Mouse (Mus musculus): ENCODE measurements at regions not wholly inside any gene's neighbourhood (a gene's known extent, or its start where the extent isn't known, plus 50 kb on each side); places are given as distances from the start of the nearest gene placed in this dataset.
A peak's percentile ranks its signal among the peaks of the same experiment; 100 is the strongest.
"Not testable (repeated sequence)": the region's sequence is repeated elsewhere in the genome, so short reads cannot be mapped to it uniquely, and the experiment has no call there.

DNA sequence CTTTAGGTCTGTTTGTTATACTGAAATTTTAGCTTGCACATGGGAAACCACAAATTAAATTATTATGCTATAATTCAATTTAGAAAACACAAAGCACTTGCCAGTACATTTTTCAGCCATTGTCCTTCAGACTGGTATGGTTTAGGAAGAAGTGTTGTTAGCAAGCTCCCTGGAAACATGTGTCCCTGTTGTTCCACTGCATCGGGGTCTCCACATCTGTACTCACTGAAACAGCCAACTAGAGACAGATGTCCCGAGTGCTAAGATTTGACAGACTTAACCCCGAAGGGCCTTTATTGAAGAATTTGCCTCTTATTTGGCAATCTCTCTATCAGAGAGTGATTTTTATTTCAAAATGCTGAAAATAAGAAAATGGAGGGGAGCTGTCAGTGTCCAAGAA is 362.6 kb downstream of the Rfpl4b start:
- DNase-seq (ENCODE audit: extremely low spot score, low read depth, low spot score) = peak; percentile 49

DNA sequence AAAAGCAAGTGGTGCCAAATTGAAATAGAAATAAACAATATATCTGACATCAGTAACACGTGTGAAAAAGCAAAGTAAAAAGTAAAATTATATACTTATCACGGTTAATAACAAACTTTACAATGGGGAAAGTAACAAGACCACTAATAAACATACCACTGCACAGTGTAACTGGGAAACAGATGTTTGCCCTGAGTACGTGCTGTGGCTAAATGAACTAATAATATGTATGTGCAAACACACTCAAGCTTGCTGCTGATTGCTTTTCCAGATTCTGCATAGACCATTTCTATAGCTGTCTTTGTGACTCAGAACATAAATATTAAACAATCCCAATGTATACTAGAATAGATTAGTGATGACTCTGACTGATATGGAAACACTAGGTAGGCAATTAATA is 363.2 kb downstream of the Rfpl4b start:
- no peak for DNase-seq (ENCODE audit: extremely low spot score, low read depth, low spot score)

DNA sequence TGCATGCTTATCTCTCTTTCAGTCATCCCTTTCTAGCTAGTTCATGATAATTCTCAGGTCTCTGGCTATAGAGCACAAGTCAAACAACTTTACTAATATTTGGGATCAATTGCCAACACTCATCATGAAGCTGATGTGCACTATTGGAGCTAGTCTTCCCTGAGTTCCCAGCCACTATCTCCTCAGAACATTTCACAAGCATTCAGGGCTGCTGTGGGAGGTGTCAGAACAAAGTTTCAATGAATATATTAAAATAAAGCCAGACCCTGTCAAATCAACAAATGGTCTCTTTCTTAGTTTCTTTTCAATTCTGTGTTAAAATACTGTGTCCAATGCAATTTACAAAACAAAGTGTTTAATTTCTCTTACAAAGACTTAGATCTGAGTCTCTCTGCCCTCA is 364.8 kb downstream of the Rfpl4b start:
- no peak for DNase-seq (ENCODE audit: extremely low spot score, low read depth, low spot score)

DNA sequence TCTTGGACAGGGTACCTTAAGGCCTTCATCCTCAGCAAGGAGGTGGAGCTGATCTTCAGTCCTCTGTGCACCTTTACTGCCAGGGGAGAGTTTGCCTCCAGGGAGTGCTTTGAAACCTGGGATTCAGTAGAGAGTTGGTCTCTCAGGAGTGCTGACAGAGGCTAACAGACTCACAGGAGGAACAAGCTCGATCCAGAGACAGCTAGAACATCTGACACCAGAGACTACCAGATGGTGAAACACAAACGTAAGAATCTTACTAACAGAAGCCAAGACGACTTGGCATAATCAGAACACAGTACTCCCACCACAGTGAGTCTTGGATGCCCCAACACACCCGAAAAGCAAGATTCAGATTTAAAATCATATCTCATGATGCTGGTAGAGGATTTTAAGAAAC is 372.3 kb downstream of the Rfpl4b start:
- no peak for DNase-seq (ENCODE audit: extremely low spot score, low read depth, low spot score)

DNA sequence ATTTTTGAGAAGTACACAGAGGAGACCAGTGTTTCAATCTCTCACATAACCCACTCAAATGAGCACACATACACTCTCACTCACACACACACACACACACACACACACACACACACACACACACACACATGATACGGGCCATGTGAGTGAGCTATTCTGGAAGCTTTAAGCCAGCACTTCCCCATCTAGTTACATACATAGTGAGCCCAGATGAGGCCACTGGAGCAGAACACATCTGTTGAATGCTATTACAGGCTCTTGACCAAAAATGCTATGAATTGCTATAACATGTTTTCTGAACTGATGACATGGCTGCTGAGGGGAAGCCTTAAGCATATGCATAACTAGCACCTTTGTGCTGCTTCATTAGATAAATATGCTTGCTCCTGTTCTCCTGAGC is 373.9 kb downstream of the Rfpl4b start:
- no peak for DNase-seq (ENCODE audit: extremely low spot score, low read depth, low spot score)

DNA sequence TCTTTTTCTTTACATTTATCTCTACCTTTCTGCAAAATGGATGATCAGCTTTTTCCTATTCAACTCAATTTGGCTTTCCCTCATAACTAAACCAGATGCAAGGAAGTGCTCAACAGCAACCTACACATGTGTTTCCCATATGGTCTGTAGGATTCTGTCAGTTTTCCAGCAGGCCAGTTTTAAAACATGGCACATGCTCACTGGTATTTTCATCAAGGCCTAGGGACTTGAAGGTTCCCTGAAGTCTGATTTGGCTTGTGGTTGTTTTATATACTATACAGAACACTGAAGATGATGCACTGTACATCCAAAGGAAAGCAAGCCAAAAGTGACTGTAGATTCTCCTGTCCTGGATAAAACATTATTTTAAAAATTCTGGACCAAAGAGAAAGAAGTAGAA is 374.3 kb downstream of the Rfpl4b start:
- peak; percentile 24 for DNase-seq (ENCODE audit: extremely low spot score, low read depth, low spot score)

DNA sequence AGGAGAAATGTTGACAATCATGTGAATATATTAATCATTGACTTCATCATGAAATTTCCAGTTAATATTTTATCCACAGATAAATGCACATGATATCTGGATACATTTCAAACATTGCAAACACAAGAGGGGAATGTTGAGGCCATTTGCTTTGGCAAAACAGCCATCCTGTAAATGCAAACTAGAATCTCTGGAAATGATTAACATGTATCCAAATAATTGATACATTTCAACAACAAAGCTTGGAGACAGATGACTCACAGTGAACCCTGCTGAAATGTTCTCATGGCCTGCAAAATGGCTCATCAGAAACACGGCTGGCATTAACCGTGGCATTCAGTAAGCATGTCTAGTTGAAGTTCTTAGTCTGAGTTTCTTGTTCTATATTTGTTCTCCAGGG is 382.3 kb downstream of the Rfpl4b start:
- no peak for DNase-seq (ENCODE audit: extremely low spot score, low read depth, low spot score)

DNA sequence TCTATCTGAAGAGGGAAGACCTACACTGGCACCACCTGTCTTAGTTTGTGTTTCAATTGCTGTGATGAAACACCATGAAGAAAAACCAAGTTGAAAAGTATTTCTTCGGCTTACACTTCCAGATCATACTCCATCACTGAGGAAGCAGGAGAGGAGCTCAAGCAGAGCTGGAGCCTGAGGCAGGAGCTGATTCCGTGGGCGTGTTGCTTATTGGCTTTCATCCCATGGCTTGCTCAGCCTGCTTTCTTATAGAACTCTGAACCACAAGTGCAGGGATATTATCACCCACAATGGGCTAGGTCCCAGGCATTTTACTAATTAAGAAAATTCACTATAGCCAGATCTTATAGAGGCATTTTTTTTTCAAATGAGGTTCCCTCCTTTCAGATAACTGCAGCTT is 384.7 kb downstream of the Rfpl4b start:
- no peak for DNase-seq (ENCODE audit: extremely low spot score, low read depth, low spot score)

DNA sequence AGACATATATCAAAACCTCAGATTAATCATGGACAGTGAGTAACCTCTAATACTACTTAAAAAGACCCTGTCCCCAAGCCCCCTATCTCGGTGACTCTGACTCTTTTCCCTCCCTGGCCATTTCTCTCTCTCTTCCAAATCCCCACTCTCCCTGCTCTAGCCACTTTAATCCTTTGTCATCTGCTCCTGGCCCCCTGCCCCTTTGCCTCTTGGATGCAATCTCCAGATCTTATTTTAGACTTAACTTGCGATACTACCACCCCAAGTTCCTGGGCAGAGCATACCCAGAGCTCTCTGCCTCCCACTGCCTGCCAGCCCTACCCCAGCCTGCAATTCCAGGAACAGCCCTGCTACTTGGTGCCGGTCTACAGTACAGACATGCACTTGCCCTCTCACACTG is 400.0 kb downstream of the Rfpl4b start:
- no peak for DNase-seq (ENCODE audit: extremely low spot score, low read depth, low spot score)

DNA sequence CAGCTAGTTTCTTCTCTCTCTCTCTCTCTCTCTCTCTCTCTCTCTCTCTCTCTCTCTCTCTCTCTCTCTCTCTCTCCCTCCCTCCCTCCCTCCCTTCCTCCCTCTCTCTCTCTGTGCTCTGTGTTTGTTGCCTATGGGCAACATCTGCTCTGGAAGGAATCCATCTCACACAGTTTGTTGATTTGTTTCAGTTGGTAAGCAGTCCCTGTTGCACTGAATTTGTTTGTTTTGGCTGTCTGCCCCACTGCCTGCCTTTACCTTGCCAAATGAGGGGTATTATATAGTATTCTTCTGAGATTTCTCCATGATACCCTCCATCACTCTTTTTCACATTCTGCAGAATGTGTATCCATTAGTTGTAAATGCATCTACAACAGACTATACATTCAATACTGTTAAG is 401.8 kb downstream of the Rfpl4b start:
- DNase-seq (ENCODE audit: extremely low spot score, low read depth, low spot score) = no peak

DNA sequence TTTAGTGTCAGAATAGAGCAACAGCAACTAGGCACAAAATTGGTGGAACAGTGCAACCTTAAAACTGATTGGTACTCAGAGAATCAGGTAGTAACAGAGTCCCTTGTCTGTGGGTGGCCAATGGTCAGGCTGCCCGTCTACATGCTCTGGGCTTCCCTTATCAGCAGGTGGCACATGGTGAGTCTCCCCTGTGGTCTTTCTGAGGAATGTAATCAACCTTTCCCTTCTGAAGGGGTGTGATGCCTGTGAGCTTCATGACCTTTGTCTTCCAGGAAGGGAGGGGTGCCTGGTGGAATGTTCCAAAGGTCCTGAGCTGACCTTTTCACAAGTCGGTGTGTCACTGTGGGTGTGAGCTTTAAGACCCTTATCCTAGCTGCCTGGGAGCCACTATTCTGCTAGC is 438.4 kb downstream of the Rfpl4b start:
- no peak for DNase-seq (ENCODE audit: extremely low spot score, low read depth, low spot score)

DNA sequence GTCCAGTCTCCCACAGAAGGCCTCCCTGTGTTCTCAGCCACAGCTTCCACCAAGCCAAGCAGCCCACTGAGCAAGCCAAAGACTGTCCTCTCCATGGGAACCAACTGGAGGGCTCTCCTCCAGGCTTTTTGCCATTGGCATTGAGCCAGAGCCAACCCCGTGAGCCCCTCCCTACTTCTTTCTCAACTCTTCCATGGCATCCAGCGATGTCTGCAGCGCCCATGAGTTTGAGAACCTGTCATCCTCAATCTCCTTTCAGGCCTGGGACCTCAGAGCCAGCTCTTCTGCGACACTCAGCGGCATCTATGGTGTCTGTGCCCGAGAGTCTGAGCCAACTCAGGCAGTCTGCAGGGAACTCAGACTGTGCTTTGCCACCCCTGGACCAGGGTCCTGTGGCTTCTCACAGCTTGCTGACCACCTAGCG is 439.7 kb downstream of the Rfpl4b start:
- DNase-seq (ENCODE audit: extremely low spot score, low read depth, low spot score) = no peak

DNA sequence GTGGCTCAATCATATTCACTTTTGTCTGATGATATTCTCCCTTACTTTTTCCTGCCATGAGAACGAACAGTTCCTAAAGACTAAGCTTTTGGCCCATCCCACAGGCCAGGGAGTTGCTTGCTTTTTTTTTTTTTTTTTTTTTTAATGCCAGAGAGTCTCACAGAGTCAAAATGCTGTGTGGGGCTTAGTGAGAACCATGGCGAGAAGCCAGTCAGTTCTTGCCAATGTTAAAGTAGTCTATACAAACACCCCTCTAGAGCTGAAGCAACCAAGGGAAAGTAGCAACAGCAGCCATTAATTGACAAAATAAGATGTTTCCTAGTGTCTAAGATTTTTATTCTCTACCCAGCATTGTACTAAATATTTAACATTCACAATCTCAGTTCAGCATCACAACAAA is 441.2 kb downstream of the Rfpl4b start:
- DNase-seq (ENCODE audit: extremely low spot score, low read depth, low spot score) = no peak

DNA sequence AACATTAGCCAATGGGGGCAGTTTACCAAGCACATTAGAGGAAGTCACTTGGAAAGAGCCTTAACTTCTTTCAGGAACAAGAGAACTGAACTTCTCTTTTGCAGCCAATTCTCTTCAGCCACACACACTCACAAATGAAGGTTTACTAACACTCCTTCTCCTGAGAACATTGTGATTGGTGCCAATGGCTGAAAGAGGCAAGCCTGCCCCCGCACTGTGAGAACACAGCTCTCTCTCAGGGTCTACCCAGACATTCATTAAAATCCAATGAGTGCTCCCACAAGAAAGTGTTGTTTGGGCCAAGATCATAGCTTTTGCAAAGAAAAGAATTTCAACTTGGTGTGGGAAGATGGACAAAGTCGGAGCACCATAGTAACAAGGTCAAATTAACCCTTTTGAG is 454.8 kb downstream of the Rfpl4b start:
- DNase-seq (ENCODE audit: extremely low spot score, low read depth, low spot score) = no peak

DNA sequence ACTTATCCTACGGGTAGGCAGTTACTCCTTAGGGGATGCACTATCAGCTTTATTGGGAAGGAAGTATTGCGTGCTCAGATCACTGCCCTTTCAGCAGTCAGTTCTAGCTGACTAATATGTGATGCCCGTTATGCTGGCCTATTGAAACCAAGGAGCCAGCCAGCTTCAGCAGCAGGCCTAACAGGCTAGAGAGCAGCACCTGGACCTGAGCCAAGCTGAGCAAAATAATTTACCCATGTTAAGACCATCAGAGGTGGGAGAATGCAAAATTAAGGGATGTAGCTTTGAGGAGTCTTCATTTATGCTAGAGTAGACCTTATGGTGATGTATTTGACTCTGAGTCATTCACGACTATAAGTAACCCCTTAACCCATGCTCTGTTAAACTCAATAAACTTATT is 456.7 kb downstream of the Rfpl4b start:
- DNase-seq (ENCODE audit: extremely low spot score, low read depth, low spot score) = no peak

DNA sequence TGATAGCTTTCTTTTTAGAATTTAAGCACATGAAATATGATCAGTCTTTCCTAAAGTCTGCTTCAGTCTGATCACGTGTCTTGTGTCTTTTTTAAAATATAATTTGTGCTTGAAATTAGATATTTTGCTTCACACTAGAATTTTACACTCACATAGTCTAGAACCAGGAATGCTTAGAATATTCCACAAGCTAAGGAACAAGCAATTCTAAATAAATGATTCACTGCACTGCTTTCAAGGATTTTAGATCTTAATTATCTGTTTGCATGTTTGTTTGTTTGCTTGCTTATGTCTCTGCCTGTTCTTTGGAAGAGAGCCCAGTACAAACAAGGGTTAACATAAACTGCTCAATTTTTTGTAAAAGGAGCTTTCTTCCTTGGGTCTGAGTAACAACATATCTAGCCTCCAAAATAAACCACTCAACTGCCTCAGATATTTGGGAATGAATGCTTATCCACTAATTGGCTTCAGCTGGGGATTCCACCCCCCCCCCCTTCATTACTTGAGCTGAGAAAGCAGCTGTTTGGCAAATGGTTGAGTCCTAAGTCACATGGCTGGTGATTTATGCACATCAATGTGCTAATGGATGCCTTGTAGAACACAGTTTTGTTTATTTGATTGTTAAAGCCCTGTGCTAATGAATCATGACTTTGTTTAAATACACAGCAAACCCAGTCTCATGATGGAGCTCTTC is 463.9 kb downstream of the Rfpl4b start:
- DNase-seq (ENCODE audit: extremely low spot score, low read depth, low spot score) = no peak

DNA sequence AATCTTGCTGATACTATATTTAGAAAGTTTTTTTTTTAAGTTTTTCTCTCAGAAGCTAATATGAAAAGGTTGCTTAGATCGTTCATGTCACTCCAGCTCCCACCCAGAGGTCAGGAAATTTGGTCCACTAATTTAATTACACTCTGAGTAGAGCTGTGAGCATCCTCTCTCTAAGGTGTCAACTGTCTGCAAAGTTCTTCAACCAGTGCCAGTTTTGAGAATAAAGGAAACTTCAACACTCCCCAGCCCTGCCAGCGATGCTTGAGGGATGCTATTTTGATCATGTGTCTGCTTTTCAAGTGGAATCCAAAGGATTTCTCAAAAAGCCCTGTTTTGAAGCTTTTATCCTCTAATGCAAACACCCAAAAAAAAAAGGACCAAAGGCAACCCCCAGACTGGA is 467.6 kb downstream of the Rfpl4b start:
- no peak for DNase-seq (ENCODE audit: extremely low spot score, low read depth, low spot score)

DNA sequence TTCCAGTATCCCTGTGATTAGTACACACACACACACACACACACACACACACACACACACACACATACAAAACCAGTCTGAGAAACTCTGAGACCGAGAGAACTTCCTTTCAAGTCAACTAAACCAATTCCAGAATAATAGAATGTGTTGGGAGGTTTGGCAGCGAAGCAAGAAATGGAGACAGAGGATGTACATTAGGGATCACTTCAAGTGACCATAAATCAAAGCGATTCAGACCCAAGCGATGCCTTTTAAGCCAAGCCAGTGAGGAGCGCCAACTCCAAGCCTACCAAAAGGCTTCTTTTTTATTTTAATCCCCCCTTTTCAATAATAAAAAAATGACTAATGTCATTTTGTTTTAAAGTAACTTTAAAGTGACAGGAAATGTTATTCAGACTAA is 468.1 kb downstream of the Rfpl4b start:
- DNase-seq (ENCODE audit: extremely low spot score, low read depth, low spot score) = no peak

DNA sequence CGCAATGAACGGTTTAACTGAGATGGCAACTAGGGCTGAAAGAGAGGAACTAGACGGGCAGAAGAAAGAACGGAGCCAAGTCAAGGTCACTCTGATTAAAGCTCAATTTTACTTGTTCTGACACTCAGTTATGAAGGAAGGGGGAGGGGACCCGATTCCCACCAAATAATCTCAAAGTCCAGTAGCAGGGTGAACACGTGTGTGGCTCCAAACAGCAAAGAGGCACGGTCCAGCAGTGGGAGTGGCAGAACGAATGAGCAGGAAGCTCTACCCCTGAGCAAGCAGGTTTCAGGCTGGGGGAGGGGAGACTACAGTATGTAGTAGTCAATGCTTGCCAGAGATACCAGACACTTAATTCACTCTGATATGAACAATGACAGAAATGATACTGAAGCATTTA is 474.6 kb downstream of the Rfpl4b start:
- not testable (repeated sequence) for DNase-seq (ENCODE audit: extremely low spot score, low read depth, low spot score)

DNA sequence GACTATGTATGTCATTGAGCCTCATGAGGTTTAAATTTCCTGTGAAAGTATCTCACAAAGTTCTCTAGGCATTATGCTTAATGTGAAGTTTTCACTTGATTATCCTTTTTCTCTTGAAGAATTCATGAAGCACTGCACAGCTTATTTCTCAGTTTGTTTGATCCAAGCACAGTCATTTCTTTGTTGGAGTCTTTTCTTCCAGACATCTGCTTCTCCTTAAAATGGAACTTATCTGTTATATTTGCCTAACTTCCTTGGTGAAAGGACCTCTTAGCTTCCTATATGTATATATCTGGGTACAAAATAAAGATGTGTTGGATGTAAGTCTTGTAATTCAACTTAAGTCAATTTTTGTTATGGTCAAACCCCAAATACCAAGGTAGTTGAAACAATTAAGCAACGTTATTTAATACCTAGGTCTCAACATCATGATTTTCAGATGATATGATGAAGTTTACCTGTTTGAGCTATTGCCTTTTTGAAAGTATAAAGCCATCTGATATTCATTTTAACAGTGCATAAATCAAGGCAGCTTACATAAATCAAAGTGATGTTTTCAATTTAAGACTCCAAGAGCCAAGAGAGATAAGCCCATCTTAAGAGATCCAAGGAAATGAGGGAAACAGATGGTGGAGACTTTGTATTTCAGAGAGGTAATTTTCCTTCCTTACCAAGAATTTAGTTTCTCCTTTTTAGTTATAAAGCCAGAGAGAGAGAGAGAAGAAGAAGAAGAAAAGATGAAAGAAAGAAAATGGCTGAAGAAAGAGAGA is 481.0 kb downstream of the Rfpl4b start:
- DNase-seq (ENCODE audit: extremely low spot score, low read depth, low spot score) = peak; percentile 41

DNA sequence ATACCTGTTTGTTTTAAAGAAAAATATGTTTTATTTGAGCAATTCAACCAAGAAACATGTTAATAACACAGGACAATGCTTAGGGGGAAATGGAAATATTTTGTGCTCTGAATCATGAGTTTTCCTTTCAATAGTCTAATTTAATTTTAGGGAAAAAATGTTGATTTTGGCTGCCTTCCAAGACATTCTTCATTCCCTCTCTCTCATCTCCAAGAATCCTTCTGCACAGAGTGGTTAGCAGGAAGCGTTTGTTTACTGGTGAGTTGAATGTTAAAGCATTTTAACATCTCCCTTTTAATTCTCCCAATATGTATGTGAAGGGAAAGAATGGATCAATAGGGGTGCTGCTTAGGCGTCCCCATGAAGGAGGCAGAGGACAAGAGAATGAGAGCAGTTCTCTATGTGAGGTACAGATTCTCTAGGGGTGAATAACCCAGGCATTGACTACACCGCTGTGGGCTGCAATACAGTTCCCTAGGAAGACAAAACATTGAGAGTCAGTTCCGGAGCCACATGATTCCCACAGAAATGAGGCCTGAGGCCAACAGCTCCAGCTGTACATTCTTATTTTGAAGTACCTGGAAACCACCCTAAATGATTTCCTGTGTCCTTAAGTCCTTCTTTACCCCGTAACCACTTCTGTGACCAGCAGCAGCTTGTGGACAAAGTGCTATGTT is 512.7 kb downstream of the Rfpl4b start:
- no peak for DNase-seq (ENCODE audit: extremely low spot score, low read depth, low spot score)

DNA sequence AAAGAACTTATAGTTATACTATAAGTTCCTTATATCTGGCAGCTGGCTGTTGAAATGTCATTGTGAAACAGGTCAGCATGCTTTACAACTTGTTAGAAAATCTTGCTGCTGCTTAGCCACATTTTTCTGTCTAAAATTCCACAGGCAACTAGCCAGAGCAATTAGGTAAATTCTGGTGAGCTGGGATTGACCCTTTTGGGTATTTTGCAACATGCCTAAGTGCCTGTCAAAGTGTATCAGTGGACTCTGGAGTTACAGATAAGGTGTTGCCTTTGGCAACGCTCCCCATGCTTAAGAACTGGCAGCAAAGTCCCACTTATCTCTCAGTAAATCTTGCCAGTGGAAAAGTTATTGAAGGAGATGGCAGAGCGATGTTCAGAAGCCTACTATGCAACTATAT is 525.9 kb downstream of the Rfpl4b start:
- no peak for DNase-seq (ENCODE audit: extremely low spot score, low read depth, low spot score)
